Mouse (Mus musculus) liver, embryonic 13.5 days (tissue): ENCODE data around the gene Aldh1b1. TPM values are rescaled to one million over a fixed set of nuclear protein-coding genes. Genes with fewer than 3 reads are reported as not detected.

Source experiments
- polyA plus RNA-seq: library from polyadenylated mRNA; unstranded; fragments of >200 nt; fragmentation: Nextera tagmentation; extraction: Ambion mirVana; gene quantifications from 2 replicates; pipeline ENCODE4 v1.2.1, GENCODE M21; 2015

Gene Aldh1b1
- polyA plus RNA-seq, 1 experiment from 2014 or later, result 44.1 TPM

Other genes starting within 250 kb of the Aldh1b1 start
- gene Igfbpl1, start 27.9 kb downstream of the Aldh1b1 start, polyA plus RNA-seq, result 0.03 and 0.05 TPM in 2 replicates
- 2.9 and 4.0 TPM in 2 replicates for gene Stra6l, start 49.6 kb downstream of the Aldh1b1 start, polyA plus RNA-seq
- 0.07 TPM in 2 replicates for gene Ccdc180, start 91.3 kb downstream of the Aldh1b1 start, polyA plus RNA-seq
- gene Tdrd7, start 166.3 kb downstream of the Aldh1b1 start, polyA plus RNA-seq, result 5.4 and 8.7 TPM in 2 replicates
- 42.0 and 53.4 TPM in 2 replicates for gene Tmod1, start 239.9 kb downstream of the Aldh1b1 start, polyA plus RNA-seq